Mouse (Mus musculus): ENCODE measurements around the gene Cfap299. TPM values are rescaled to one million over a fixed set of nuclear protein-coding genes. Genes with fewer than 3 reads are reported as not detected.

Gene Cfap299
- total and polyA plus RNA-seq, 3 experiments, result not detected

- no peak overlapping the region for H3K4me3 ChIP-seq (replicated peaks in 1 of 3; ENCODE audit: low read depth in 2 of 3, low read length in 2 of 3, poor library complexity in 1 of 3)
- no peak overlapping the region for H3K4me2 ChIP-seq (ENCODE audit: insufficient read depth, low read depth, poor library complexity, severe bottlenecking)
- H3K27me3 ChIP-seq (replicated peaks), result no peaks in the 10 kb centered on the region
- H3K36me3 ChIP-seq (replicated peaks in 1 of 2; ENCODE audit: control insufficient read depth in 1 of 2, insufficient read depth in 1 of 2, low read length in 1 of 2), result no peaks in the 10 kb centered on the region
- no peaks in the 10 kb centered on the region for H3K79me2 ChIP-seq (replicated peaks; ENCODE audit: control insufficient read depth, extremely low read depth, insufficient read depth, poor library complexity, severe bottlenecking)
- no peak for DNase-seq (ENCODE audit: extremely low read depth)
- no peaks in the 10 kb centered on the region for H3K9me3 ChIP-seq (replicated peaks; ENCODE audit: low read length)
- dilution Hi-C loops (cut with MboI; ENCODE audit: extremely low pct_ligation_motif_present, extremely low pct_unique_long_range_greater_than_20kb, low sequenced_read_pairs) (no loop called here), in situ Hi-C loops (cut with MboI; ENCODE audit: low pct_ligation_motif_present, low pct_unique_long_range_greater_than_20kb, low sequenced_read_pairs) (no loop called here)
- H3K9ac ChIP-seq (ENCODE audit: insufficient read depth, low read depth), result no peak overlapping the region
- 0 out of 4 replicates have a peak, but pooled peaks cover 0 to 3% of the 10 kb centered on the region in 2 experiments for H3K4me1 ChIP-seq (ENCODE audit: control insufficient read depth in 1 of 2, insufficient read depth in 2 of 2)
- no peak for TF ChIP-seq MYC (IDR thresholded peaks at IDR 0.05; ENCODE audit: low read depth, low read length)
- TF ChIP-seq ETS1 (conservative IDR thresholded peaks at IDR 0.05; ENCODE audit: low read depth, low read length), result no peak
- TF ChIP-seq USF2 (conservative IDR thresholded peaks at IDR 0.05; ENCODE audit: low read depth, low read length), result no peak
- no peak for TF ChIP-seq IRF4 (IDR thresholded peaks at IDR 0.05; ENCODE audit: low read depth, low read length)
- TF ChIP-seq EP300 (IDR thresholded peaks at IDR 0.05; ENCODE audit: low read length), result no peak
- no peak for TF ChIP-seq BHLHE40 (IDR thresholded peaks at IDR 0.05; ENCODE audit: low read depth, low read length)
- TF ChIP-seq POLR2AphosphoS2 (IDR thresholded peaks at IDR 0.05; ENCODE audit: low read depth, low read length), result no peak
- no peak for TF ChIP-seq MXI1 (IDR thresholded peaks at IDR 0.05; ENCODE audit: low read depth, low read length)
- TF ChIP-seq SMC3 (IDR thresholded peaks at IDR 0.05; ENCODE audit: low read depth, low read length), result no peak
- no peak for TF ChIP-seq POLR2A (IDR thresholded peaks at IDR 0.05; ENCODE audit: low read depth, low read length)
- no peak for TF ChIP-seq MAZ (IDR thresholded peaks at IDR 0.05; ENCODE audit: low read depth, low read length)
- TF ChIP-seq GABPA (IDR thresholded peaks at IDR 0.05; ENCODE audit: insufficient replicate concordance, low read depth, low read length), result no peak
- no peak overlapping the region for H3K27ac ChIP-seq (ENCODE audit: insufficient read depth, low read depth)
Observed at GRCm38 (mm10) chr5:98844664-98845063, 515.6 kb downstream of the Cfap299 start.

Other genes with a start within 250 kb of the Cfap299 start
- gene Prdm8, start 162.1 kb upstream of the Cfap299 start, total RNA-seq (2012; rRNA removed), result 0.04 TPM in 2 replicates
- 0.08 and 0.09 TPM in 2 replicates for gene Prdm8, start 162.1 kb upstream of the Cfap299 start, total RNA-seq (2014; rRNA removed)
- 0.06 and 0.18 TPM in 2 replicates for gene Prdm8, start 162.1 kb upstream of the Cfap299 start, polyA plus RNA-seq (2012; ENCODE audit: insufficient read length, low read depth)
- 0.04 and 0.08 TPM in 2 replicates for gene Fgf5, start 75.1 kb upstream of the Cfap299 start, total RNA-seq (2012; rRNA removed)
- 0.55 and 0.57 TPM in 2 replicates for gene Fgf5, start 75.1 kb upstream of the Cfap299 start, total RNA-seq (2014; rRNA removed)
- 0.27 and 0.55 TPM in 2 replicates for gene Fgf5, start 75.1 kb upstream of the Cfap299 start, polyA plus RNA-seq (2012; ENCODE audit: insufficient read length, low read depth)
- gene Gm11111, start 223.4 kb downstream of the Cfap299 start, total RNA-seq (2012; rRNA removed), result not detected in 2 replicates
- gene Gm11111, start 223.4 kb downstream of the Cfap299 start, total RNA-seq (2014; rRNA removed), result not detected in 2 replicates
- not detected in 2 replicates for gene Gm11111, start 223.4 kb downstream of the Cfap299 start, polyA plus RNA-seq (2012; ENCODE audit: insufficient read length, low read depth)